Mouse (Mus musculus): Measurements from ENCODE around the gene Slc9b2.

Gene Slc9b2

GRCm38 (mm10) chr3:135307411-135308259 lies at the start of gene Slc9b2:
Slc9b2 (plus strand) TSS chr3:135307700.
- DNase-seq (ENCODE audit: low read depth) = peak; percentile 37

DNA sequence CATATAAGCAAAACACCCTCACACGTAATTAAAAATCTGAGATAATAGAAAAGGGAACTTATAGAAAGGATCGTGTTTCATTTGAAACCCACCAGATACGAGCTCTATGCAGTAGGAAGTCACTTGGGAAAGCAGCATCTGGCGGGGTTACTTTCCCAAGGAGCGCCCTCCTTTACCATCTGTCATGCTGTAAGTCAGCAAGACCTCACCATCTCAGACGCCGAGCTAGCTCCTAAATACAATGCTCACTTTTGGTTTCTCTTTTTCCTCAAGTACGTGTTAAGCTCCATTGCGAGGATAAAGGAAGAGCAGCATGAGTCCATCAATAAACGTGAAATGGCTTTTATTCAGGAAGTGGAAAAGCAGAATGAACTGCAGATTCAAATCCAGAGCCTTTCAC lies 48.6 kb upstream of the Slc9b2 start:
- no peak for DNase-seq (ENCODE audit: low read depth)

- DNase-seq (ENCODE audit: low read depth) = no peak
Measured at GRCm38 (mm10) chr3:135260233-135260632, 47.3 kb upstream of the Slc9b2 start.

GRCm38 (mm10) chr3:135268616-135269015 lies 38.9 kb upstream of the Slc9b2 start:
- DNase-seq (ENCODE audit: low read depth) = no peak

- no peak for DNase-seq (ENCODE audit: low read depth)
Measured at GRCm38 (mm10) chr3:135269391-135269990, 38.0 kb upstream of the Slc9b2 start.

- DNase-seq (ENCODE audit: low read depth) = no peak
Measured at GRCm38 (mm10) chr3:135272627-135273026, 34.9 kb upstream of the Slc9b2 start.

DNA sequence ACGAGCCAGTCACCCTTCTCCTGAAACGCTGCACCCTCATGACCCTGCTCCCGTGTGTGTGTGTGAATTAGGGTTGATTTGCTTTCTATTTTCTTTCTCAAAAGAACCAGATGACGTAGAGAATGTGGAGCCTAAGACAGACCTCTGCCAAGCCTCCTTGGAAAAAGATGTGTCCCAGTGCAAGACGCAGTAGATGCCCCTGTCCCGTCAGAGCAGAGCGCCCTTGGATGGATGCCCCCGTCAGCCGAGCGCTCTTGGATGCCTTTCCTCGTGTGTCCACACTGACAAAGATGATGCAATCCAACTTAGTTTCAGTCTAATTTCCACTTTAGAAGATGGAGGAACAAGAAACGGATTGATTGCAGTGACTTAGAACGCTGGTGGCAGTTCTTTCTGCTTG lies 34.5 kb upstream of the Slc9b2 start:
- DNase-seq (ENCODE audit: low read depth) = no peak

- no peak for DNase-seq (ENCODE audit: low read depth)
Measured at GRCm38 (mm10) chr3:135280160-135280559, 27.3 kb upstream of the Slc9b2 start.

DNA sequence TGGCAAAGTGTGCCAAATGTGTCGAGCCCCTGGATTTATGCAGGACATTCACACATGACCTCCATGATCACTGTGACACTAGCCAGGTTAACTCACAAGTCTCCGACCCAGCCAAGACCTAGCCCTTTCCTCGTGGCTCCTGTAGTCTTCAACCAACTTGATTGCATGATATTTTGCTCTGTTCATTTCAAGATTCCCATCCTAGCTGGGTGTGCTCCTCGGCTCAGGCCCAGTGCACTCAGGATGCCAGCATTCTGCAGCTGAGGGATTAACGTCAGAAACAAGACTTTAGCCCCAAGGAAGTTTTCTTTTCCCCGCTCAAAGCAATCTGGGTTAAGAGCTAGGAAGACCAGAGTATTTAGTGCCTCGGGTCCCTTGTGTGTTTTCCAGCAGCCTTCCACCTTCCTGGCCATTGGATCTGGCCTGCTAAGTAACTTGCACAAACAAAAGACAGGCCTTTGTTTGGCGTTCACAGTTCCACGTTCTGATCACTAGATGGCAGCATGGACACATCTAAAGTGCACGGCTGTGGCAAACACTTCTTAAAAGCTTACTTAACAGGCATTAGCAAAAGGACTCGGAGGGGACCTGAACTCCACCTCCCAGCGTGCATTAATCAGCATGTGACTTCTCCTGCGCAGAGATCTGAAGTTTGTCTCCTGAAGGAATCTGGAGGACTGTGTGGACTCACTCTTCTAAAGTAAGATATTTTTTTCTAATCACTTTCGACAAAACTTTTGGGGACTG lies 26.7 kb upstream of the Slc9b2 start, which contains the start of gene Bdh2:
Gene Bdh2 (plus strand): TSS at position 553 of the 747 bp plus-strand sequence.
- DNase-seq (ENCODE audit: low read depth) = peak; percentile 76

- DNase-seq (ENCODE audit: low read depth) = no peak
Measured at GRCm38 (mm10) chr3:135281701-135282100, 25.8 kb upstream of the Slc9b2 start.

- DNase-seq (ENCODE audit: low read depth) = no peak
Measured at GRCm38 (mm10) chr3:135285256-135285655, 22.2 kb upstream of the Slc9b2 start.

DNA sequence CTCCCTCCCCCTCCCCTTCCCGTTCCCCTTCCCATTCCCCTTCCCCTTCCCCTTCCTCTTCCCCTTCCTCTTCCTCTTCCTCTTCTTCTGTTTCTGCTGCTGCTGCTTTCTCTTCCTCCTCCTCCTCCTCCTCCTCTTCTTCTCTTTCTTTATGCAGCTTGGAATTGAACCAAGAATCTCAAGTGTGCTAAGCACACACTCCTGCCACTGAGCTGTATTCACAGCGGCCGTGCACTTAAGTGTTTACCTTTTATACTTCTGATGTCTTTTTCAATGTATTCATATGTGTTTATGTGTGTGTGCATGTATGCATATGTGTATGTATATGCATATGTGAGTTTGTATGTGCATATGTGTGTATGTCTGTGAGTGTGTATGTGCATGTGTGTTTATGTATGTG lies 21.7 kb upstream of the Slc9b2 start:
- DNase-seq (ENCODE audit: low read depth) = no peak

GRCm38 (mm10) chr3:135288138-135288750 lies 19.3 kb upstream of the Slc9b2 start:
- no peak for DNase-seq (ENCODE audit: low read depth)

DNA sequence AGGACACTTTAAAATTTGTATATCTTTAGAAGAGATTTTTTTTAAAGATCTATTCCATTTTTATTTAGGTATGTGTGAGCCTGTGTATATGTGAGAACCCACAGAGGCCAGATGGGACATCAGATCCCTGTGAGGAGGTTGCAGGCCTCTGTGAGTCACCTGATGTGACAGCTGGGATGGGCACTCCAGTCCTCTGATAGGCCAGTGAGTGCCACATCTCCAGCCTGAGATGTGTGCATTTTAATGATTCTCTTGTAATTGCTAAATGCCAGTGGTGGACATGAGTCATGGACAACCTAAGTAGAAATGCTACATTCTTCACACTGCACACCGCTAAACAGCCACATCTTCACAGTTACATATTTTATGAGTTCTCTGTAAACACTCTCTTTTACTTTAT lies 18.4 kb upstream of the Slc9b2 start:
- DNase-seq (ENCODE audit: low read depth) = no peak

DNA sequence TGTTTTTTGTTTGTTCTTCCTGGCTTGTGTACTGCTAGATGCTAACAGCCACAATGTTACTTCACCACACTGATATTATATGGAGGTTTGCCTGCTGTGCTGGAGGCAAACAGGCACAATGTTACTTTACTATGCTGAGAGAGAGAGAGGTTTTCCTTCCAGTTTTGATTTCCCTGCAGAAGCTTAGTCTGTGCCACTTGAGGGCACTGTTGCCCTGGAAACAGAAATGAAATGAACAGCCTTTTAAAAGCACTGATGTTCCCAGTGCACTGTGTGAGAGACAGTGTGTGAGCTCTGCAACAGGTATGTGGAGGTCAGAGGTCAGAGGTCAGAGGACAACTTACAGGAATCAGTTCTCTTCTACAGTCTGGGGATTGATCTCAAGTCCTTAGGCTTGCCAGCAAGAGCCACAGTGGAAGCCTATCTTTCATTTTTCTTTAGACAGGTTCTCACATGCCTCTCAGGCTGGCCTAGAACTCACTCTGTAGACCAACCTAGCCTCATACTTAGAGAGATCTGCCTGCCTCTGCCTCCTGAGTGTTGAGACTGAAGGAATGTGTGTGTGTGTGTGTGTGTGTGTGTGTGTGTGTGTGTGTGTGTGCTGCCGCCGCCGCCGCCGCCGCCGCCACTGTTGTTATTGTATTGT lies 17.1 kb upstream of the Slc9b2 start:
- DNase-seq (ENCODE audit: low read depth) = peak; percentile 34

DNA sequence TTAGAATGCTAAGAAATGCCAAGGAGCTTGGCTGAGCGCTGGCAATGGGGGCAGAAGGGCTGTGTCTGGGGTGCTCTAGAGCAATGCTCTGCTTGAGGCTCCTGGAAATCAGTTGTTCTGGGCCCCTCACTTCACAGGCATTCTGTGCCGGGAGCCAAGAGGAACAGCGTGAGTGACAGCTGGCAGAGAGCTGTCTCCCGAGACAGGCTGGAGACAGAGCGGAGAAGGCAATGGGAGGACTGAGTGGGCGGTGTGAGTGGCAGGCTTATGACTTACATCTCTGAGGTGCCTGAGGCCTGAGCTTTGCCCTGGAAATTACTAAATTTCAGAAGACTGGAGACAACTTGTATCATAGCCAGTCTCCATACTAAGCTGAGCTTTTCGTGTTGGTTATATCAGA lies 13.8 kb upstream of the Slc9b2 start:
- DNase-seq (ENCODE audit: low read depth) = no peak

- no peak for DNase-seq (ENCODE audit: low read depth)
Measured at GRCm38 (mm10) chr3:135295559-135295958, 11.9 kb upstream of the Slc9b2 start.

- peak; percentile 12 for DNase-seq (ENCODE audit: low read depth)
Measured at GRCm38 (mm10) chr3:135298560-135298959, 8.9 kb upstream of the Slc9b2 start.

GRCm38 (mm10) chr3:135300081-135300480 lies 7.4 kb upstream of the Slc9b2 start:
- DNase-seq (ENCODE audit: low read depth) = no peak

GRCm38 (mm10) chr3:135304060-135304459 lies 3.4 kb upstream of the Slc9b2 start:
- no peak for DNase-seq (ENCODE audit: low read depth)

GRCm38 (mm10) chr3:135304566-135304965 lies 2.9 kb upstream of the Slc9b2 start:
- DNase-seq (ENCODE audit: low read depth) = no peak
